Mouse (Mus musculus): ENCODE measurements around the gene Ndufa10.
"Not testable (repeated sequence)": the region's sequence is repeated elsewhere in the genome, so short reads cannot be mapped to it uniquely, and the experiment has no call there.

Ndufa10 gene

GRCm38 (mm10) chr1:92473165-92474041 lies at the start of gene Ndufa10:
Gene Ndufa10, minus strand, starts transcription at chr1:92473860.
- peak; percentile 87 to 98 for DNase-seq

- DNase-seq = no peak
Observed at GRCm38 (mm10) chr1:92521376-92521775, 47.7 kb upstream of the Ndufa10 start.

- no peak for DNase-seq
Observed at GRCm38 (mm10) chr1:92519046-92519445, 45.4 kb upstream of the Ndufa10 start.

- no peak for DNase-seq
Observed at GRCm38 (mm10) chr1:92518561-92518960, 44.9 kb upstream of the Ndufa10 start, which contains the start of gene Olfr1414. Gene Olfr1414, minus strand, starts transcription at chr1:92518661.

GRCm38 (mm10) chr1:92515390-92515789 lies 41.7 kb upstream of the Ndufa10 start:
- DNase-seq = no peak

- DNase-seq = not testable (repeated sequence)
Observed at GRCm38 (mm10) chr1:92511646-92512045, 38.0 kb upstream of the Ndufa10 start.

GRCm38 (mm10) chr1:92496001-92496400 lies 22.3 kb upstream of the Ndufa10 start, which contains the start of gene Olfr1415:
Gene Olfr1415, minus strand, starts transcription at chr1:92496101.
- no peak for DNase-seq

GRCm38 (mm10) chr1:92485013-92485412 lies 11.4 kb upstream of the Ndufa10 start, which contains the start of gene Olfr1416:
Gene Olfr1416, minus strand, starts transcription at chr1:92485113.
- DNase-seq = no peak

- DNase-seq = no peak
Observed at GRCm38 (mm10) chr1:92474066-92474578, 462 bp upstream of the Ndufa10 start.

- no peak for DNase-seq
Observed at GRCm38 (mm10) chr1:92468891-92469290, 4.8 kb downstream of the Ndufa10 start.

- no peak for DNase-seq
Observed at GRCm38 (mm10) chr1:92458416-92458815, 15.2 kb downstream of the Ndufa10 start.

- no peak for DNase-seq
Observed at GRCm38 (mm10) chr1:92457758-92458157, 15.9 kb downstream of the Ndufa10 start.

GRCm38 (mm10) chr1:92453751-92454445 lies 19.8 kb downstream of the Ndufa10 start:
- DNase-seq = no peak

- DNase-seq = no peak
Observed at GRCm38 (mm10) chr1:92448293-92448692, 25.4 kb downstream of the Ndufa10 start.

GRCm38 (mm10) chr1:92441453-92442063 lies 32.1 kb downstream of the Ndufa10 start:
- no peak for DNase-seq

GRCm38 (mm10) chr1:92440066-92440750 lies 33.5 kb downstream of the Ndufa10 start:
- no peak for DNase-seq

GRCm38 (mm10) chr1:92437678-92438271 lies 35.9 kb downstream of the Ndufa10 start:
- DNase-seq = no peak

- no peak for DNase-seq
Observed at GRCm38 (mm10) chr1:92436831-92437321, 36.8 kb downstream of the Ndufa10 start.

GRCm38 (mm10) chr1:92434986-92435385 lies 38.7 kb downstream of the Ndufa10 start:
- DNase-seq = no peak

GRCm38 (mm10) chr1:92432791-92433190 lies 40.9 kb downstream of the Ndufa10 start:
- DNase-seq = no peak

GRCm38 (mm10) chr1:92432098-92432497 lies 41.6 kb downstream of the Ndufa10 start:
- no peak for DNase-seq

GRCm38 (mm10) chr1:92431420-92431819 lies 42.2 kb downstream of the Ndufa10 start:
- DNase-seq = no peak

All from spleen, adult 18-20 months (tissue).